Mouse (Mus musculus) C2C12 (cell line): ENCODE measurements at regions not wholly inside any gene's neighbourhood (a gene's known extent, or its start where the extent isn't known, plus 50 kb on each side); places are given as distances from the start of the nearest gene placed in this dataset.
A peak's percentile ranks its signal among the peaks of the same experiment; 100 is the strongest.

ENCODE experiments used
- H3K27me3 ChIP-seq: one replicate; pipeline ENCODE4 v1.6.1; 2011; ENCODE audit not compliant: control insufficient read depth, insufficient read depth, insufficient read length
- H3K36me3 ChIP-seq: one replicate; pipeline ENCODE4 v1.6.1; 2011; ENCODE audit not compliant: control insufficient read depth, insufficient read depth
- H3K4me3 ChIP-seq: one replicate; pipeline ENCODE4 v1.5.1; 2011; ENCODE audit warnings: mild to moderate bottlenecking, control low read depth; ENCODE audit not compliant: poor library complexity, insufficient read depth, severe bottlenecking
- H3K79me2 ChIP-seq: one replicate; pipeline ENCODE4 v1.6.1; 2011; ENCODE audit not compliant: control insufficient read depth, insufficient read depth
- H3K79me3 ChIP-seq: one replicate; pipeline ENCODE4 v1.6.1; 2011; ENCODE audit warnings: low read depth, control low read depth
- H3ac ChIP-seq: one replicate; pipeline ENCODE3; 2011; ENCODE audit warnings: low read depth; ENCODE audit not compliant: control insufficient read depth, insufficient read length
- CEBPB ChIP-seq: IDR thresholded peaks from one replicate; pipeline ENCODE4 v1.6.1; 2011; ENCODE audit warnings: low read depth, mild to moderate bottlenecking, control low read depth, moderate library complexity
- CTCF ChIP-seq: IDR thresholded peaks from one replicate; pipeline ENCODE4 v1.5.1; 2011; ENCODE audit not compliant: control insufficient read depth, insufficient read depth, insufficient read length
- FOSL1 ChIP-seq: IDR thresholded peaks from one replicate; pipeline ENCODE4 v1.8.0; 2011; ENCODE audit warnings: mild to moderate bottlenecking, low read length; ENCODE audit not compliant: poor library complexity, insufficient read depth, severe bottlenecking
- MAX ChIP-seq: IDR thresholded peaks from one replicate; pipeline ENCODE4 v1.6.1; 2011; ENCODE audit warnings: mild to moderate bottlenecking, control low read depth
- MYOD1 ChIP-seq: IDR thresholded peaks from one replicate; pipeline ENCODE4 v1.6.1; 2011; ENCODE audit warnings: low read depth; ENCODE audit not compliant: control insufficient read depth, insufficient read length
- MYOG ChIP-seq: IDR thresholded peaks from one replicate; pipeline ENCODE4 v1.6.1; 2011; ENCODE audit not compliant: control insufficient read depth, insufficient read length; ENCODE audit errors: extremely low read depth
- USF1 ChIP-seq: IDR thresholded peaks from one replicate; pipeline ENCODE4 v1.6.1; 2011; ENCODE audit warnings: low read depth, mild to moderate bottlenecking, control low read depth, moderate library complexity

DNA sequence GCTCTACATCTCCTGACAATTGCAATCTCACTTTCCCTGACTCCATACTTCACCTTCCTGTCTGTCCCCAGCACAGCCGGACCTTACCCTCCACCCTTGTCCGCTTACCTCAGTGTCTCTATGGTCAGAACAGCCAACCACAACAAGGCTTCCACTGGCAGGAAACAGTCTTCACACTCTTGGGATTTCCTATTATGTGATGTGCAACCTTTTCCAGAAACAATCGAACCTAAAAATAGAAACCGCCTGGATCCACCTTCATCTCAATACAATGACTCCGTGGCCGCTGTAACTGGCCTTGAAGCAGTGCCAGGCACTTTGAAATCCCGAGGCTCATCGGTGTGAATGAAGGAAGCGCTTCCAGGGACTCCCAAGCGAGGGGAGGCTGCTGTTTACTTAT is 252.3 kb upstream of the Tsc22d2 start:
- Histone ChIP-seq H3K79me2 (no peaks in the 10 kb centered on the region), H3K4me3 (no peak overlapping the region), H3K27me3 (no peaks in the 10 kb centered on the region), H3ac (no peak overlapping the region), H3K79me3 (no peaks in the 10 kb centered on the region), H3K36me3 (no peaks in the 10 kb centered on the region)
- TF ChIP-seq USF1 (no peak), MYOG (no peak), FOSL1 (no peak)

DNA sequence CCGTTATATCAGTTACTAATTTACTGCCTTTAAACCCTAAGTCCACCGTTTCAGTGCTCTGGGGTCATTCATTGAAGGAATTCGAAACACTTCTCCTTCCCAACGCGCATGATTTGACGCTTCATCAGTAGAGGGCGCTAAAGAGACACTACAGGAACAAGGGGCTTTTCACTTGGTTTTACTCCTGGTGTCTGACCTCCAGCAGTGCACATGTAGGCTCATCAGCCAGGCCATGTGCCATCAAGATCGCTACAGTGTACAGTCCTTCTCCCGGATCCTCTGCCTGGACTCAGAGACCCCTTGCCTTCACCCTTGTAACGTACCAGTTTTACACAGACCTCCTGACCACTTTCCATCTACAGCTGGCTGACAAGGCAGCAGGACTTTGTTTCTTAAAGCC is 250.7 kb upstream of the Tsc22d2 start:
- Histone ChIP-seq H3ac (peak overlapping the region; percentile 3), H3K79me3 (no peaks in the 10 kb centered on the region), H3K27me3 (no peaks in the 10 kb centered on the region), H3K4me3 (no peak overlapping the region), H3K79me2 (no peaks in the 10 kb centered on the region), H3K36me3 (no peaks in the 10 kb centered on the region)
- TF ChIP-seq CEBPB, result no peak
- TF ChIP-seq CTCF, result peak; percentile 35
- TF ChIP-seq MAX, result peak; percentile 78
- no peak for TF ChIP-seq MYOD1
- TF ChIP-seq FOSL1, result no peak
- TF ChIP-seq USF1, result peak; percentile 5
- no peak for TF ChIP-seq MYOG

DNA sequence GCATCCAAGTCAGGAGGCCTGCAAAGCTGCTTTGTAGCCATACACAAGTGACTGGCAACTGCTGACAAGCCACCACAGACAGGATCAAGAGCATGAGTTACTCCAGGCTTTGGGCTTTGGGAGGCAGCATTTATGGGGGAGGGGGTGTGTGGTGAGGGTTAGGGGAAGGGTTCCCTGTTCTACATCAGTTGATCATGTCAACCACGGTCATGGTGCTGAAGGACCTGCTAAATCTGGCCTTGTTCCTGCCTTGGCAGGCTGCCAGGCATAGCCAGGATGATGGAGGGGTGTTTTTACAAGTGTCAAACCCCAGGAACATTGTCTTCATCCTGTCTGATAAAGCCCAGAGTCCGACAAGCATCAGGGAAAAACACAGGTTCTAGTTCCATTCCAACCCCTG is 247.9 kb upstream of the Tsc22d2 start:
- no peaks in the 10 kb centered on the region for H3K79me2 ChIP-seq
- no peak overlapping the region for H3ac ChIP-seq
- no peak overlapping the region for H3K4me3 ChIP-seq
- no peaks in the 10 kb centered on the region for H3K36me3 ChIP-seq
- no peak for TF ChIP-seq CTCF
- no peak for TF ChIP-seq MAX
- no peak for TF ChIP-seq FOSL1
- no peak for TF ChIP-seq MYOD1
- no peak for TF ChIP-seq CEBPB
- TF ChIP-seq USF1, result no peak
- TF ChIP-seq MYOG, result no peak
- no peaks in the 10 kb centered on the region for H3K27me3 ChIP-seq
- no peaks in the 10 kb centered on the region for H3K79me3 ChIP-seq

- Histone ChIP-seq H3K36me3 (no peaks in the 10 kb centered on the region), H3ac (no peak overlapping the region), H3K79me3 (no peaks in the 10 kb centered on the region), H3K79me2 (no peaks in the 10 kb centered on the region), H3K4me3 (no peak overlapping the region), H3K27me3 (no peaks in the 10 kb centered on the region)
- TF ChIP-seq CEBPB, result no peak
- no peak for TF ChIP-seq USF1
- no peak for TF ChIP-seq CTCF
- TF ChIP-seq MYOG, result no peak
- no peak for TF ChIP-seq MYOD1
- TF ChIP-seq MAX, result no peak
- TF ChIP-seq FOSL1, result no peak
These were observed 247.4 kb upstream of the Tsc22d2 start for GRCm38 (mm10) chr3:58167121-58167520.

GRCm38 (mm10) chr3:58167761-58168290 is 246.7 kb upstream of the Tsc22d2 start:
- TF ChIP-seq USF1, result no peak
- no peak for TF ChIP-seq CEBPB
- no peak for TF ChIP-seq MYOD1
- TF ChIP-seq MYOG, result no peak
- TF ChIP-seq MAX, result no peak
- Histone ChIP-seq H3K27me3 (no peaks in the 10 kb centered on the region), H3K79me3 (no peaks in the 10 kb centered on the region), H3K36me3 (no peaks in the 10 kb centered on the region), H3K79me2 (no peaks in the 10 kb centered on the region), H3ac (no peak overlapping the region), H3K4me3 (no peak overlapping the region)

DNA sequence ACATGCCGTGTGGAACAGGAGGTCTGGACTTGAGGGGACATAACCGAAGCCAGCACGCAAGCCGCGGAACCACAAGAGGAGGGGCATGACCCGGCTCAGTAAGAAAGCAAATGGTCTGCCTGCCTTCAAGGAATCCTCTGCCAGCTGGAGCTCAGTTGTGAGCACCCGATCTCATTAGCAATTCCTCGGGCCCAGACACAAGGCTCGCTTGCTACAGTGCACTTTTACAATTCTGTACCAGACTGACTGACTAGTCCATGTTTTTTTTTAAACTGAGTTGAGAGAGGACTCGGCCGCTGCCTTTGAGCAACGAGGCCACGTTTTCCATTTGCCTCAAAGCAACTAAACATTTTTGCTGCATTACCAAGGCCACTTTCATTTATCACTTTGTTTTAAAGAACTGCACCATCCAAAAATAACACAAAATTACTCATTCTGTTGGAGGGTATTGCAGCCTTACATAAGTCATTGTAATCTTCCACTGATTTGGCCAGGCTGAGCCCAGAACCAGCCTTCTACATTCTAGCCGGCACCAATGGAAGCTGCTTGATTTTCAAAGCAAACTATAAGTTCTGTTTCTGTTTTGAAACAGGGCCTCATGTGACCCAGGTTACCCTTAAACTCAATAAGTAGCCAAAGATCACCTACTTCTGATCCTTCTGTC is 245.9 kb upstream of the Tsc22d2 start:
- Histone ChIP-seq H3ac (no peak overlapping the region), H3K79me3 (no peaks in the 10 kb centered on the region), H3K79me2 (no peaks in the 10 kb centered on the region), H3K27me3 (no peaks in the 10 kb centered on the region), H3K4me3 (no peak overlapping the region), H3K36me3 (no peaks in the 10 kb centered on the region)
- TF ChIP-seq CEBPB (peak; percentile 21), MYOD1 (peak; percentile 49), CTCF (no peak), FOSL1 (no peak), USF1 (peak; percentile 23), MYOG (no peak), MAX (peak; percentile 55)

- H3K79me3 ChIP-seq, result no peaks in the 10 kb centered on the region
- no peak overlapping the region for H3K4me3 ChIP-seq
- H3ac ChIP-seq, result no peak overlapping the region
- H3K36me3 ChIP-seq, result no peaks in the 10 kb centered on the region
- no peak for TF ChIP-seq MYOG
- no peak for TF ChIP-seq CTCF
- no peak for TF ChIP-seq USF1
- no peak for TF ChIP-seq CEBPB
- TF ChIP-seq MAX, result no peak
- TF ChIP-seq FOSL1, result no peak
- TF ChIP-seq MYOD1, result no peak
- H3K79me2 ChIP-seq, result no peaks in the 10 kb centered on the region
- H3K27me3 ChIP-seq, result no peaks in the 10 kb centered on the region
These were observed 244.7 kb upstream of the Tsc22d2 start for GRCm38 (mm10) chr3:58169786-58170185.
